Mouse (Mus musculus): ENCODE results near the gene Tspan5.

- TF ChIP-seq POLR2A (IDR thresholded peaks at IDR 0.05; ENCODE audit: control insufficient read depth in 1 of 2, insufficient read depth in 1 of 2, low read depth in 1 of 2, low read length in 2 of 2, poor library complexity in 1 of 2): no peak
- no peak for TF ChIP-seq GABPA (IDR thresholded peaks at IDR 0.05; ENCODE audit: low read depth, low read length)
- TF ChIP-seq USF1 (IDR thresholded peaks at IDR 0.05; ENCODE audit: low read depth, low read length): no peak
- no peak for TF ChIP-seq MEF2A (IDR thresholded peaks at IDR 0.05; ENCODE audit: extremely low read depth, insufficient replicate concordance, low read depth, low read length, poor library complexity, severe bottlenecking)
- TF ChIP-seq CTCF (IDR thresholded peaks at IDR 0.05 in 2 of 3, conservative IDR thresholded peaks at IDR 0.05 in 1 of 3; ENCODE audit: control insufficient read depth in 1 of 3, insufficient read depth in 1 of 3, low read depth in 2 of 3, low read length in 3 of 3, poor library complexity in 1 of 3, severe bottlenecking in 1 of 3): no peak
- TF ChIP-seq RAD21 (IDR thresholded peaks at IDR 0.05; ENCODE audit: low read depth, low read length): no peak
- no peak for TF ChIP-seq ZC3H11A (IDR thresholded peaks at IDR 0.05; ENCODE audit: low read depth, low read length)
- TF ChIP-seq ELF1 (IDR thresholded peaks at IDR 0.05; ENCODE audit: low read depth, low read length): no peak
- no peak for TF ChIP-seq HCFC1 (IDR thresholded peaks at IDR 0.05; ENCODE audit: low read depth, low read length)
- TF ChIP-seq EP300 (IDR thresholded peaks at IDR 0.05; ENCODE audit: low read depth in 1 of 2, low read length in 2 of 2): no peak
Observed at GRCm38 (mm10) chr3:138760685-138761119, 18.7 kb downstream of the Tspan5 start.

Data from MEL (cell line).